Comparison of ENCODE assay signal across 9 mouse cellular contexts in the genomic region with DNA sequence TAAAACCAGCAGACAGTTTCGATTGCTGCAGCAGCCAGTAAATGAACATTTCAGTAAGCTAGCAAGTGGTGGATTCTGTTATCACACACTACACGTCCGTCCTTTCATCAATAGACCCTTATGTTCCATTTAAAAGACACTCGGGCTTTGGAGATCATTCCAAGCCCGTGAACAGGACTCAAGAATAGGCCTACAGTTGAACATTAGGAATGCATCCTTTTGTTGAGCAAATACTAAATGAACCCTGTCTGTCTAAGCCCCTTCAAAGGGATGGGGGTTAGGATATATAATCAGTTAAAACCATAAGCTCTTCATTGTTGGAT. TPM values are rescaled to one million over a fixed set of nuclear protein-coding genes. Genes with fewer than 3 reads are reported as not detected.
A peak's percentile ranks its signal among the peaks of the same experiment; 100 is the strongest.
DNase-seq lines count a peak whose midpoint lies in the region; ATAC-seq and TF ChIP-seq lines count a peak whose summit lies in the region.
"Had no signal": no experiment of that assay in that cellular context is flagged by ENCODE, and none has a peak within 500 bp of the region (broad histone marks: within the 10 kb centered on the region; RNA-seq: fewer than 3 reads in every experiment).

No protein-coding gene starts in this region.

- H3K4me1 ChIP-seq in kidney, embryonic 15.5 days: peaks cover 20% of the 10 kb centered on the region; the same call in 1 of the 2 replicates
- peaks cover 75% of the 10 kb centered on the region for H3K4me1 ChIP-seq in embryonic facial prominence, embryonic 10.5 days
- no peaks in the 10 kb centered on the region for H3K4me1 ChIP-seq in hindbrain, postnatal 0 days (ENCODE audit: insufficient read depth, low read length)
- peaks cover 5% of the 10 kb centered on the region for H3K4me1 ChIP-seq in midbrain, embryonic 16.5 days (ENCODE audit: control insufficient read depth, insufficient read depth, low read length)

- no peak for TF ChIP-seq CTCF in hindbrain, postnatal 0 days (IDR thresholded peaks at IDR 0.05; ENCODE audit: low read depth)

- no peak overlapping the region for H3K9ac ChIP-seq in kidney, embryonic 15.5 days
- peak overlapping the region; percentile 18 for H3K9ac ChIP-seq in hindbrain, postnatal 0 days (replicated peaks; ENCODE audit: low read length)
- no peak overlapping the region for H3K9ac ChIP-seq in midbrain, embryonic 16.5 days (ENCODE audit: low read depth, low read length)

- no peaks in the 10 kb centered on the region for H3K9me3 ChIP-seq in kidney, embryonic 15.5 days (replicated peaks)
- H3K9me3 ChIP-seq in embryonic facial prominence, embryonic 10.5 days: no peaks in the 10 kb centered on the region
- H3K9me3 ChIP-seq in hindbrain, postnatal 0 days (ENCODE audit: low read length): no peaks in the 10 kb centered on the region
- no peaks in the 10 kb centered on the region for H3K9me3 ChIP-seq in midbrain, embryonic 16.5 days (replicated peaks; ENCODE audit: control insufficient read depth, low read length, poor library complexity, severe bottlenecking)

- WGBS in kidney, embryonic 15.5 days: 9% methylated on average over 5 of the region's 5 CpGs
- 13% methylated on average over 5 of the region's 5 CpGs for WGBS in embryonic facial prominence, embryonic 10.5 days
- 6% methylated on average over 5 of the region's 5 CpGs for WGBS in hindbrain, postnatal 0 days
- 9% methylated on average over 5 of the region's 5 CpGs for WGBS in midbrain, embryonic 16.5 days

- H3K36me3 ChIP-seq in kidney, embryonic 15.5 days: no peaks in the 10 kb centered on the region
- H3K36me3 ChIP-seq in embryonic facial prominence, embryonic 10.5 days (replicated peaks): no peaks in the 10 kb centered on the region
- no peaks in the 10 kb centered on the region for H3K36me3 ChIP-seq in hindbrain, postnatal 0 days (ENCODE audit: insufficient read depth, low read length)
- no peaks in the 10 kb centered on the region for H3K36me3 ChIP-seq in midbrain, embryonic 16.5 days (ENCODE audit: control insufficient read depth, insufficient read depth, low read length)

- peaks cover 87% of the 10 kb centered on the region for H3K27me3 ChIP-seq in kidney, embryonic 15.5 days
- H3K27me3 ChIP-seq in embryonic facial prominence, embryonic 10.5 days (replicated peaks; ENCODE audit: low read depth, poor library complexity, severe bottlenecking): peaks cover 92% of the 10 kb centered on the region
- H3K27me3 ChIP-seq in hindbrain, postnatal 0 days (ENCODE audit: insufficient read depth, low read length): peaks cover 75% of the 10 kb centered on the region
- peaks cover 55% of the 10 kb centered on the region for H3K27me3 ChIP-seq in midbrain, embryonic 16.5 days (ENCODE audit: control insufficient read depth, insufficient read depth, low read depth, low read length)

- ATAC-seq in kidney, embryonic 15.5 days (replicated peaks; ENCODE audit: low FRiP score): no peak
- ATAC-seq in hindbrain, postnatal 0 days: no peak
- ATAC-seq in midbrain, embryonic 16.5 days: no peak

- H3K4me2 ChIP-seq in kidney, embryonic 15.5 days: peak overlapping the region; percentile 83
- H3K4me2 ChIP-seq in hindbrain, postnatal 0 days (ENCODE audit: low read depth, low read length): peak overlapping the region; percentile 59
- peak overlapping the region; percentile 73 for H3K4me2 ChIP-seq in midbrain, embryonic 16.5 days (ENCODE audit: low read length)

- H3K27ac ChIP-seq in kidney, embryonic 15.5 days: 0 out of 2 replicates have a peak overlapping the region, but pooled peaks have one; percentile 76
- H3K27ac ChIP-seq in embryonic facial prominence, embryonic 10.5 days (replicated peaks): peak overlapping the region; percentile 84
- H3K27ac ChIP-seq in hindbrain, postnatal 0 days: peak overlapping the region; percentile 27; the same call in 1 of the 2 replicates
- no peak overlapping the region for H3K27ac ChIP-seq in midbrain, embryonic 16.5 days (ENCODE audit: low read length)

- H3K4me3 ChIP-seq in kidney, embryonic 15.5 days (replicated peaks): peak overlapping the region; percentile 56
- H3K4me3 ChIP-seq in embryonic facial prominence, embryonic 10.5 days: peak overlapping the region; percentile 66
- H3K4me3 ChIP-seq in hindbrain, postnatal 0 days (ENCODE audit: low read length): peak overlapping the region; percentile 50
- peak overlapping the region; percentile 54 for H3K4me3 ChIP-seq in midbrain, embryonic 16.5 days (ENCODE audit: low read depth, low read length)

- DNase-seq in kidney, postnatal 4 days: no peak
- DNase-seq in embryonic facial prominence, embryonic 10.5 days (ENCODE audit: low spot score): no peak
- DNase-seq in hindbrain, postnatal 0 days (ENCODE audit: low spot score): no peak
- no peak for DNase-seq in urinary bladder, postnatal 25 days (ENCODE audit: low spot score)
- DNase-seq in layer of hippocampus, adult 18-20 months (ENCODE audit: low spot score in 2 of 2): no peak
- DNase-seq in thymus, postnatal 14 days: no peak
- DNase-seq: cerebellum, postnatal 10 days had no signal

RNA-seq across cellular contexts. Expression of a gene that starts 14.6 kb away (rescaled TPM):
- polyA plus RNA-seq in kidney, embryonic 15.5 days (2015; fragmentation: Nextera tagmentation; extraction: Ambion mirVana): 2.8 and 4.1 TPM in 2 replicates
- 8.3 and 8.5 TPM in 2 replicates for polyA plus RNA-seq in embryonic facial prominence, embryonic 10.5 days (2016; fragmentation: Nextera tagmentation; extraction: Ambion mirVana)
- total RNA-seq in hindbrain, postnatal 0 days (2014; rRNA removed): 2.1 and 4.7 TPM in 2 replicates
- 6.9 and 7.2 TPM in 2 replicates for polyA plus RNA-seq in hindbrain, postnatal 0 days (2015; fragmentation: Nextera tagmentation; extraction: Ambion mirVana)
- polyA plus RNA-seq in midbrain, embryonic 16.5 days (2015; fragmentation: Nextera tagmentation; extraction: Ambion mirVana): 2.3 and 2.8 TPM in 2 replicates
- under 1 TPM; 0.27 to 0.30 TPM for total RNA-seq in layer of hippocampus, adult 18-20 months (2021)
